Mouse (Mus musculus) urinary bladder, adult 18-20 months (tissue): ENCODE measurements at regions not wholly inside any gene's neighbourhood (a gene's known extent, or its start where the extent isn't known, plus 50 kb on each side); places are given as distances from the start of the nearest gene placed in this dataset.

Experiments used
- DNase-seq, 2 experiments: peaks; one replicate each; pipeline ENCODE4 v3.0.0; 2022; ENCODE audit warnings: low spot score in 2 of 2, mixed read lengths in 2 of 2

GRCm38 (mm10) chr14:24876508-24876907 lies 389.6 kb downstream of the Rps24 start:
- no peak for DNase-seq

- DNase-seq, result no peak
Measured at GRCm38 (mm10) chr14:24877853-24878252, 390.9 kb downstream of the Rps24 start.

DNA sequence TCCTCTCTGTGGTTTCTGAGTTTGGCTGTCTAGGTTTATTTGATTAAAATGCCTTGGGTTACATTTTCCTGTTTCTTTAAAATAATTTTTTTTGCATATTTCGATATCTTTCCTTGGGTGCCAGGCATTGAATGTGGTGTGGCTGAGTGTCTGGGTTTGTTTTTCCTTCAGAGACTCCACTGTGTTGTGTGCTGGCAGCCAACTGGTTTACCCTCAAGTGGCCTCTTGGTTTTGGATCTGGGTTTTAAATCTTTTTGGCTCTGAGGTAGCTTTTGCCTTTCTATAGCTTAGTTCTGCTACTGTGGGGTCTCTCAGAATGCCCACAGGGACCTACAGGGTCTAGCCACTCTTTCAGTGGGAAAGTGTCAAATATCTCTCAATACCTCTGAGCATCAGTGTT lies 399.2 kb downstream of the Rps24 start:
- DNase-seq, result no peak

GRCm38 (mm10) chr14:24886896-24887421 lies 400.0 kb downstream of the Rps24 start:
- DNase-seq, result no peak

GRCm38 (mm10) chr14:24890856-24891255 lies 403.9 kb downstream of the Rps24 start:
- no peak for DNase-seq

DNA sequence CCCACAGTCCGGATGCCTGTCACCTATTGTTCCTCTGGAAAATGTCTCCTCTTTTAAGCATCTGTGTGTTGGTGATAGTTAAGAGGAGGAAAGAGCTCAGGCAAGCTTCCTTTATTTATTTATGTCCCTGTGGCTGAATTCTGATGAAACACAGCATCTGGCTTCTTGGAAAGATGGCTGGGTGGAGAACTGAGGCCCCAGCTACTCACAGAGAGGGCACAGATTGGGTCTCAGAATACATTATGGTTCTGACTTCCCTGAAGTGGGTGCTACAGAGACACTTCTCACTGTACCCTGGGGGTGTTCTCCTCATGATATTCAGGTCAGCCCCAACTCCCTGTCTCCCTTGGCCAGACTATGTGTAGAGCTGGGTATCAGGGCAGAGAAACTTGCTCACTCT lies 408.3 kb downstream of the Rps24 start:
- no peak for DNase-seq

- DNase-seq, result no peak
Measured at GRCm38 (mm10) chr14:24896681-24897080, 409.8 kb downstream of the Rps24 start.

DNA sequence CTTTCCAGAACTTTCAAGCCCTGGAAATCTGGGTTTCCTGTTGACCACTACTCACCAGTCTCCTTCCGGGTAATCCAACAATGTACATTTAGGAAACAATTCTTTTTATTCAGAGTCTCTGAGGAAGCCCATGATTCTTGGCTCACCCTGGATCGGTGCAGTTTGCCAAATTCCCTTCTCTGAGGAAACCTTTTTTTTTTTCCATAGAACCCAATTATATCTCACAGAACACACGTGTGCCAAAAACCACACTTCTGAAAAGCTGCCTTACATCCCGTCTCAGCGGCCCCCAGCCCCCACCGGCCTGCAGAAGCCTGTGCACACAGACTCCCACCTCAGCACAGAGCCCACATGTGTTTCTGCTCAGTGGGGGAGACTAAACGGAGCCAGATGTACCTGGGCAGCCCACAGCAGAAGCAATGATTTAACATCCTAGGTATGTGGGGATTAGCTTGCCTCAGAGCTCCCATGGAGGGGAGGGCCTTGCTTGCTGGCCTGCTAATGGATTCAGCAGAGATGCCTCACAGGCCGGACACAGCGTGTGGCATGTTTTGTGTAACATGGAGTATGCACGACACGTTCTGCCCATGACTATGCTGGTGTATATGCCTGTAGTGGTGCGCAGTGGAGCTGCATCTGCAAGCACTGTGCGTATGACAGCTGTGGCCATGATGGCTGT lies 413.7 kb downstream of the Rps24 start:
- DNase-seq, result no peak

GRCm38 (mm10) chr14:24901726-24902125 lies 414.8 kb downstream of the Rps24 start:
- no peak for DNase-seq

- peak in 1 of 2 experiments; percentile 9 for DNase-seq
Measured at GRCm38 (mm10) chr14:24902870-24903269, 415.9 kb downstream of the Rps24 start.

DNA sequence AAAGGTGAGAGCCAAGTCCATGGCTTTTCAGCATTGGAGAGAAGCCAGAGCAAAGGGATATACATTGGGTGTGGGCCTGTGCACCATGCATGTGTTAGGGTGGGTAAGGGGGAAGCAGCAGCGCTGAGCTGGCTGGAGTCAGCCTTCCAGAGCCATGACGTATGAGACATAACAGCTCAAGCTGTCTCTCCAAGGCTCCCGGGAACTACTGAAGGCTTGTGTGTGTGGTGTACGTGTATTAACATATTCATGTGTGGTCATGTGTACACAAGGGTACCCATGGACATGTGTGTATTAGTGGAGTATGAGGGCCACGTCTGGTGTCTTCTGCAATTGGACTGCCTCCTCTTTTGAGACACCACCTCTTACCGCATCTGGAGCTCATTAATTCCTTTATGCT lies 417.8 kb downstream of the Rps24 start:
- DNase-seq, result no peak

GRCm38 (mm10) chr14:24906916-24907315 lies 420.0 kb downstream of the Rps24 start:
- DNase-seq, result no peak

DNA sequence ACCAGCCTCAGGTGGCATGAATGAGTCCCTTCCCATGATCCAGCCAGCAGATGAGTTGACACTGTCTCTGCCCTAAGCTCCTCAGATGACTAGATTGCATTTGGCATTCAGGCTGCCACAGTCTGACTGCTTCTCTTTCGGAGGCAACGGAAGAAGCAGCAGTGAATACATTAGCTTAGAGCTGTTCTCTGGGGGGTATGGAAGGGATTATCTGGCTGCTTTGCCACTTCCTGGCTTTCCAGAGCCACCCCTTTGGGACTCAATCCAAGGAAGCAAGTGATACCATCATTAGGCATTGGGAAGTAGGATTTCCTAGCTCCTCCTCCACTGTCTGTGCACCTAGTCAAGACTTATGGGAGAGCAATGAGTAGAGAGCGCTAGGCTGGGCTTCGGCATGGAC lies 421.5 kb downstream of the Rps24 start:
- no peak for DNase-seq

DNA sequence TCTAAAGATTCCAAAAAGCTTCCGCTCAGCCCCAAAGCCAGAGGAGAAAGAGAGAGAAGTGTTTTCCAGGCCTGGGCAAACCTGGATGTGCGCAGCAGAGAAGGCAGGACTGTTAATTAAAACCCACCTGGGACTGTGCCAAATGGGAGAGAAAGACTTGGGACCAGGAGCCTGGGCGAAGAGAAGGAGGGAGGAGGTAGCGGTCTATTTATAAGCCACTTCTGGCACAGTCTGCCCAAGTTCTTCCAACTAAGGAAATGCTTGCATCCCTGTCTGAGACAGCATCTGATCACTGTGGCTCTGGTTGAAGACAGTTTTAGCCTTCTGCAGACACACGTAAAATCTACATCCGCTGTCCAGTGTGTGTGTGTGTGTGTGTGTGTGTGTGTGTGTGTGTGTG lies 424.7 kb downstream of the Rps24 start:
- no peak for DNase-seq

DNA sequence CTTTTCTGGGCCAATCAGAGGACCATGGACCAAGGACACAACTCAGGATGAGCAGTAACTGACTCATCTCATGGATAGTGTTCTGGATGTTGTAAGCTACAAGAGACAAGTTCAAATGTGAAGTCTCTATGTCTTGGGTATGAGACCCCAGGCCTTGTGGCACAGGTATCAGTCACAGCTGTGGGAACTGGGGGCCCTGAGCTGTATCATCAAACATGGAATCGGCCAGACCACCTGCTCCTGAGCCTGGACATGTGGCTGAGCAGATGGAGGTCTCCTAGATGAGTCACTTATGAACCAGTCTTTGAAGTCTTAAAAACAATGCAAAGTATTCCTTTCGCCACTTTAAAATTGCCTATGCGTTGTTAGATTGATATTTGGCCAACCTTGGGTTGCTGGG lies 432.1 kb downstream of the Rps24 start:
- DNase-seq, result no peak

DNA sequence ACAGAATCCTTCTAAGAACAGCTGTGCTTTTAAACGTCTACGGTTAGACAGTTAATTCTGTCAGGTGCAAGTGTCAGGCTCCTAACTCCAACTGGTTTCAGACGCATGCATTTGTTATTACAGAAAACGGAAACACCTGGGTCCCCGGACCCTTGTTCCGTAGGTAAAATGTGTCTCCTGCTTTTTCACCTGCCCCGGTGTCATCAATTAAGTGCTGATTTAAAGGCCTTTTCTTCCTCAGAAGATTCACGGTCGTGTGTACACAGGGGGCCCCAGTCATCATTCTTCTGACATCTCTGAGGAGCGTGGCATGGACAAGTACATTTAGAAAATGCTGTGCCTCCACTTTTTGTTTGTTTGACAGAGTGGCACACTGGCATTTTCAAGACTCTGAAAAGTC lies 435.1 kb downstream of the Rps24 start:
- DNase-seq, result no peak

- no peak for DNase-seq
Measured at GRCm38 (mm10) chr14:24924561-24924960, 437.6 kb downstream of the Rps24 start.

- no peak for DNase-seq
Measured at GRCm38 (mm10) chr14:24926086-24927048, 439.4 kb downstream of the Rps24 start.

GRCm38 (mm10) chr14:24928726-24929125 lies 441.8 kb downstream of the Rps24 start:
- DNase-seq, result no peak

DNA sequence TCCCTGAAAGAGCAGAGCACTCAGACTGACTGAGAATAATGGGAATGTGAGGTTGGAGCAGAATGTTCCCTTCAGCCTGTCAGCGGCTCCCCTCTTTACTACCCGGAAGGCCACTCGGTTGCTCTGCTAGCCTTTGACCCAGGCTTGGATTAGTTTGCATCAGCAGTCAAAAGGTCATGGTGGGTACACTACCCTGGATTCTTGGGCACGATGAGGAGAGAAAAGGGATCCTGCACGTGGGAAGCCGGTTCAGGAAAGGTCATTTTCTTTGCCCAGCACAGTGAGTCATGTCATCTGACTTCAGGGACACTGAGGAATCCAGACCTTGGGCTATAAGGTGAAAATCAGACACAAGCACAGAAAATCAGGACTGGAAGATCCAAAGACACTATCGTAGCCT lies 443.3 kb downstream of the Rps24 start:
- no peak for DNase-seq

DNA sequence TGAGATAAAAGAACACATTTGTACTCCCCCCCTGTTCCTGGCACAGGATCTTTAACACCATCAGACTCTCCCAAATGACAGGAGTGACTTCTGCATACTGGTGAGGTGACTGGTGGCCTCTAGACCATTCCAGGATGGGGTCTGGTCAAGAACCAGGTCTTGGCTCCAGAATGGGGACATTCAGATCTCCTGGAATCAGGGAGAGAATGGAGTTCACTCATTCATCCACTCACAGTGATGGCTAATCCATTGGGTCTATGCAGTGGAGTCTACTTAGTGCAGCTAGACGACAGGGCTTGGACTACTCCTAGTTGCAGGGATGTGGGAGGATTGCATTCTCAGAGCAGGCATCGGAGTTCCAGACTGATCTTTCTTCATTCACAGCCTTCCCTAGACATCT lies 451.0 kb downstream of the Rps24 start:
- DNase-seq, result no peak

DNA sequence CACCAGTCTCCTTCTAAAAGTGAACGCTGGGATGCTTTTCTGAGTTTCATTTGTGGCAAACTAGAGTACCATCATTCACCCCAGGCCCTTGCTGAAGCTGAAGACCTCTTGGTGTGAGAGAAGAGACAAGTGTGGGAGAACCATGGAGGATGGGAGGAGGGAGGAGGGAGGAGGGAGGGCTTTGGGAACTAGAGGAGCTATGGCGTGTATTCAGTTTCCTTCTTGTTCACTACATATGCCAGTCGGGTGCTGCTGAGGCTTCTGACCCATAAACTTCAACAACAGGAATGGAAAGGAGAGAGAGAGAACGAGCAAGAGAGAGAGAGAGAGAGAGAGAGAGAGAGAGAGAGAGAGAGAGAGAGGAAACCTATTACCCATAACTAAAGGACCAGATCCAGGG lies 452.1 kb downstream of the Rps24 start:
- no peak for DNase-seq
